Mouse (Mus musculus): Measurements from ENCODE around the gene Aebp1.

Aebp1 gene

DNA sequence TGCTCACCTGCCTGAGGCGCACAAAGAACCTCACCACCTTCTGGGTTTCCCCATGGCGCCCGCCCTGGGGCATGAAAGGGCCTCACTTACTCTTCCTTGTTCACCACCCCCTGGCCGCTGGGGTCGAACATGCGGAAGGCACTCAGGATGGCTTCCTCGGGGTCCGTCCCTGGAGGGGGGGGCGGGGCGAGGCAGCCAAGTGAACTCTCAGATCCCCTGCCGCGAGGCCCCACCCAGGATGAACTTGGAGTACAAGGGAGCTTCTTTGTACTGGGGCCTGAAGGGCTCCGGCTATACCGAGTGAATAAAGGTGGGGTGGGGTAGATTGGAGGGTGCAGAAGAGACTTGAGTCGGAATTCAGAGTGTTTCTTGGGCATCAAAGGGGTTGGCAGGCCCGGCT is 35.5 kb downstream of the Aebp1 start:
- DNase-seq (ENCODE audit: low spot score) = no peak

GRCm38 (mm10) chr11:5897839-5898238 is 36.1 kb downstream of the Aebp1 start:
- no peak for DNase-seq (ENCODE audit: low spot score)

GRCm38 (mm10) chr11:5898531-5898930 is 36.8 kb downstream of the Aebp1 start, which contains the start of gene Myl7:
Gene Myl7 (minus strand): TSS chr11:5898782.
- no peak for DNase-seq (ENCODE audit: low spot score)

GRCm38 (mm10) chr11:5899286-5899685 is 37.5 kb downstream of the Aebp1 start:
- DNase-seq (ENCODE audit: low spot score) = no peak

DNA sequence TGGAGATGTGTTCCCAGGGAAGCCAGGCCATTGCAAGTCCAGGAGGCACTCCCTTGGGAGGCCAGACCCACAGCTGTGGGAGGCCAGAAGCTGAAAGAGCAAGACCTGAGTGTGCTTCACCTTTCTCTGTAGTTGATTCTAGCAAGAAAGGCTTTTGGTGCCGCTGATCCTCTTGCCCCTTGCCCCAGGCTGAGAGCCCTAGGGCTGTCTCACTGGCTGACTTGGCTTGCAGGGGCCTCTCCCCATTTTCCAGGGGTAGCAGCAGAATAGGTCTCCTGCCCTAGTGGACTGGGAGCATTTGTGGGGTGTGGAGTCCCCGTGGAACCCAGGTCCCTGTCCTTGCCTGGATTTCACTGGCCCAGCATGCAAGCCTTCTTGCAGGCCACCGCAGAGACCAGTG is 39.6 kb downstream of the Aebp1 start:
- DNase-seq (ENCODE audit: low spot score) = no peak

DNA sequence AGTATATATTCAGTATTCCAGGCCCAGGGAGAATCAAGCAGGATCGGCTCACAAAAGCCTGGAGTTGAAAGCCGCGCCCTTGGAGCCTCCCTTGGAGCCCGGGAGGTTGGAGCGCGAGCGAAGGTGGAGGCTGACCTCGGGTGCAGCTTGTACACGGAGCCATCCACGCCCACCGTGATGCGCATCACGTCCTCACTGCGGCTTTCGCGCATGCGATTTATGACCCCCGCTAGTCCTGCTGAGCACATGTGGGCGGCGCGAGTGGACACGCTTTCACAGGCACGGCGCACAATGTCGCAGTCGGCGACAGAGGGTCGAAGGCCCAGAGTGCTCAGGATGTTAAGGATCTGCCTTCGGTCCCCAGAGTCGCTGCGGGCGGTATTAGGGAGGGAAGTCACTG is 40.2 kb downstream of the Aebp1 start:
- no peak for DNase-seq (ENCODE audit: low spot score)

- DNase-seq (ENCODE audit: low spot score) = no peak
Observed at GRCm38 (mm10) chr11:5902390-5902789, 40.6 kb downstream of the Aebp1 start.

- DNase-seq (ENCODE audit: low spot score) = no peak
Observed at GRCm38 (mm10) chr11:5903844-5904243, 42.1 kb downstream of the Aebp1 start.

DNA sequence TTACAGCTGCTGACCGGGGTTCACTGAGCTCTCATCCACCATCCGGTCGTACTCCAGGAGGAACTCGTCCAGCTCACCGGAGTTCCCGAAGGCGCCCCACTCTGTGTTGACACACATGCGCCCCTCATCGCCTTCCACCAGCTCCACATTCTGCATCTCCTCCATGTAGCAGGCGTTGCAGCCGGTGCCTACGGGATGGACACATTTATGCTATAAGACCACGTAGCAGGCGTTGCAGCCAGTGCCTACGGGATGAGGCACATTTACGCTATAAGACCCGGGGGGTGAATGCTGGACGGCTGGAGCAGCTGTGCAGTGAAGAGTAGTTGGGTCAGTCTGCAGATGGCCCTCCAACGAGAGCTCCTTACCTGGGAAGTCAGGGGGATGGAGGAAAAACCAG is 42.6 kb downstream of the Aebp1 start:
- no peak for DNase-seq (ENCODE audit: low spot score)

- no peak for DNase-seq (ENCODE audit: low spot score)
Observed at GRCm38 (mm10) chr11:5904871-5905270, 43.1 kb downstream of the Aebp1 start.

DNA sequence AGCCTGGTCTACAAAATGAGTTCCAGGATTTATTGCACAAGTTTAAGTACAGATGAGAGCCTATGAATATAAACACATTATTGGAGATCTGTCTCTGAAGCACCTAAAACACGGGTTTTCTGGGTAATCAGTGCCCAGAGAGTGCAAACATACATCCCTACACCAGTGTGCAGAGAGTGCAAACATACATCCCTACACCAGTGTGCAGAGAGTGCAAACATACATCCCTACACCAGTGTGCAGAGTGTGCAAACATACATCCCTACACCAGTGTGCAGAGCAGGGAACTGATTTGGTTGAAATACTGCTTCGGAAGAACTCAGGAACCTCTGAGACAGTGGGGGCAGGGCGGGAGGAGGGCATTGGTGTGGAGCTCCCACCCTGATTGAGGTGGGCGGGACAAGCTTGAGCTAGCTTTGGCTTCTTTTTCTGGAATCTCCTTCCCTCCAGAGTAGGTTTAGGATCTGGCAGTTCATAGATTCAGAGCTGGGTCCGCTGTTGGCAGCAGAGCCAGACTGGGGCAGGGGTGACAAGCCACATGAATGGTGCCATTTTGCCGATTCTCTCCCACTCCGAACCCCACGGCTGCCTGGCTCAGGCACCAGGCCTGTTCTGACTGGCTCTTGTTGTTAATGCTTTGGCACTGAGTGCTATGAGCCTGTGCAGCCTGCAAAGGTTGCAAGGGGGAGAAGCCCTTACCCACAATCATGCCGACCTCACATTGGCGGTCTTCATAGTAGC is 44.2 kb downstream of the Aebp1 start:
- no peak for DNase-seq (ENCODE audit: low spot score)

DNA sequence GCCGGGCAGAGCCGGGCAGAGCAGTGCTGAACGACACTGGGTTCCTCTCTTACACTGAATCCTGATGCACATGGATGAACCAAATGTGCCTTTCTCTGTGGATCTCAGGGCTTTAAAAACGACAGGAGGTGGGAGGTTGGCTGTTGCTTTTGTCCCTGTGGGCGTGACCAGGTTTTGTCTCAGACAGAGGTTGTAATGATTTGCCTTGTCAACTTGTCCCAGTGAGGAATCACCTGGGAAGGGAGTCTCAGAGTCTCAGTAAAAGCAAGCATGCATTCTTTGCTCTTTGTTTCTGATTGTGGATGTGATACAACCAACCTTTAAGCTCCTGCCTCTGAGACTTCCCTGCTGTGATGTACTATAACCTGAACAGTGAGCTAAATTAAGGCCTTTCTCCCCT is 45.3 kb downstream of the Aebp1 start:
- DNase-seq (ENCODE audit: low spot score) = no peak

DNA sequence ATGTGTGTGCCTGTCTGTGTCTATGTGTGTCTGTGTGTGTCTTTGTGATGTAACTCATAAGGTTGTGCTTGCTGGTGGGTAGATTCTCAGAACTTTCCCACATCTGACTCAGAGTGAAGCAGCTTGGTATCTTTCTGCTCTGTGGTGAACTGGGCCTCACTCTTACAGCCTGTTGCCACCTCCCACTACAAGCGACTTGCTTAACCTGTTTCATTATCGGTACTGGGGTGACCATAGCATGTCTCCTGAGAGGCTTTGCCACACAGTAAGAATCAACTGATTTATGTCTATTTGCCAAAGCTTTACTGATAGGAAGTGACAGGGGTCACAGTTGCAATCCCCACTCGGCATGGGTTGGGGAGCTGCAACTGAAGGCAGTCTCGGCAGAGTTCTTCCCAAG is 46.9 kb downstream of the Aebp1 start:
- no peak for DNase-seq (ENCODE audit: low spot score)

- DNase-seq (ENCODE audit: low spot score) = peak; percentile 81
Observed at GRCm38 (mm10) chr11:5912635-5913034, 50.9 kb downstream of the Aebp1 start.

- DNase-seq (ENCODE audit: low spot score) = peak; percentile 45
Observed at GRCm38 (mm10) chr11:5913256-5913655, 51.5 kb downstream of the Aebp1 start.

- no peak for DNase-seq (ENCODE audit: low spot score)
Observed at GRCm38 (mm10) chr11:5913936-5914335, 52.2 kb downstream of the Aebp1 start.

DNA sequence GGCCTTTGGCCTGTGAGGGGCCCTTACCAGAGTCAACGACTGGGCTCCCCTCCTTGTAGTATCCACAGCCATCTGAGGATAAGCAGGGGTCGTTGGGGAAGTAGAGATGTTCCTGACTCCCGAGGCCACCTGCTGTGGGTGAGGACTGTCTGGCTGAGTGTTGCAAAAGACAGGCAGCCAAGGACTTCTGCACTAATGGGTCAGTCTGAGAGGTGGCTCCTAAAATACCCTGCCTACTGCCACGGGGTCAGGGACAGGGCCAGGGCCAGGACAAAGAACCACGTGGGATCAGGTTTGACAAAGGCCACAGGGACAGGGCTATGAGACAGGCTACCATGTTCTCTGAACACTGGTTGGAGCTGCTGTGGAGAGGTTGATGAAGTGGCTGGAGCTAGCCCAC is 53.2 kb downstream of the Aebp1 start:
- DNase-seq (ENCODE audit: low spot score) = no peak

- DNase-seq (ENCODE audit: low spot score) = no peak
Observed at GRCm38 (mm10) chr11:5915429-5916177, 53.9 kb downstream of the Aebp1 start.

GRCm38 (mm10) chr11:5916178-5916548 is 54.4 kb downstream of the Aebp1 start:
- no peak for DNase-seq (ENCODE audit: low spot score)

DNA sequence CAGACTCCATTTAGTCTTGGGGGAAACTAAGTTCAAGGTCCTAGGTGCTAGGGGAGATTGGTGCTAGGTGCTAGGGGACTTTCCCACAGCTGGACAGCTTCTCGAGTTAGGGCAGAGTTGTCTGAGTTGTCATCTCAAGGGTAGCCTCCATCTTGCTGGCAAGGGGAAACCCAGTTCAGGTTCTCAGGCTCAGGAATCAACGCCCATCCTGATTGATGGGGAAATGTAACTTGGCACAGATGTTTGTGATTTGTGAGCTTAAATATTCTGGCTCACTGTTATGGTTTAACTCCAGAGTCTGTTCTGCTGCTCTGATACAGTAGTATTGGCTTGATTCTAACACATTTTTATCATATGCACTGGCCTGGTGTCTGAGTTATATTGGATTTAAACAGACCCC is 56.4 kb downstream of the Aebp1 start:
- no peak for DNase-seq (ENCODE audit: low spot score)

GRCm38 (mm10) chr11:5919606-5920005 is 57.9 kb downstream of the Aebp1 start:
- no peak for DNase-seq (ENCODE audit: low spot score)

DNA sequence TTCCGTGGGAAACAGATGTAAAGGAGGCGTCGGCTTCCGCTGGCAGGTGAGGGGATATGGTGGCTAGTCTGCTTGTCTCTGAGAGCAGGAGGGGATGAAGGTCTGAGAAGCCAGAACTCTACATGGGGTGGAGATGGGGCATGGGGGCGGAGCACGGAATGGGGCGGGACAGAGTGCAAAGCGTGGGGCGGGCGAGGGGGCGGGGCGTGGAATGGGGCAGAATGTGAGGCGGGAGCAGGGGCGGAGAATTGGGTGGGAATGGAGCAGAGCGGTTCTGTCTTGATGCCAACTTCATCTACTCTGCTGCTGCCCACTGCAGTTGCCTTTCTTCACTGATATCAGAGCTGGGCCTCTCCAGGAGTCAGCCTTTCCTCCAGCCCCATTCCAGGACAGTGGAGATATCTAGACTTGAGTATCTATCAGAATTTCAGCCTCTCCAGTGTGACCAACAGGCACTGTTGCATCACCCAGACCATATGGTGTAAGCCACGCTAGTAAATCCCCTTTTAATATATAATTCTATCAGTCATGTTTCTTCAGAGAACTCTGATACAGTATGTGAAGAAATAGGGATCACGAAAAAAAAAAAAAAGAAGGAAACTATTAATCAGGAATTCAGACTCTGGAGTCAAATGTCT is 58.7 kb downstream of the Aebp1 start:
- no peak for DNase-seq (ENCODE audit: low spot score)

Measured in MN1 (cell line).